Mouse (Mus musculus) kidney, adult 2 months (tissue): ENCODE measurements around the gene Pax9.

Experiments used
- CTCF ChIP-seq: fragments of 200-500 bp; conservative IDR thresholded peaks from 2 replicates; pipeline ENCODE4 v1.5.1; 2011; ENCODE audit warnings: low read depth, mild to moderate bottlenecking, control low read depth, low read length, moderate library complexity, mixed read lengths; ENCODE audit not compliant: insufficient read depth, insufficient read length
- POLR2A ChIP-seq: fragments of 200-500 bp; IDR thresholded peaks from one replicate; pipeline ENCODE4 v1.6.1; 2011; ENCODE audit warnings: low read depth, low read length, control low read depth

GRCm38 (mm10) chr12:56699351-56699750 lies 7.8 kb downstream of the Pax9 start:
- TF ChIP-seq CTCF = no peak
- TF ChIP-seq POLR2A = no peak
